Mouse (Mus musculus): ENCODE data around the gene Tia1. TPM values are rescaled to one million over a fixed set of nuclear protein-coding genes. Genes with fewer than 3 reads are reported as not detected.
A peak's percentile ranks its signal among the peaks of the same experiment; 100 is the strongest.

Tia1 gene
- polyA plus RNA-seq (2015; fragmentation: Nextera tagmentation; extraction: Ambion mirVana) = 313 and 356 TPM in 2 replicates

GRCm38 (mm10) chr6:86404100-86404861, at the start of gene Tia1:
TSS of gene Tia1 (plus strand) at chr6:86404219.
- H3K4me2 ChIP-seq (ENCODE audit: low read length) = peak within 1 kb of the TSS; percentile 86
- peak within 1 kb of the TSS; percentile 100 for H3K27ac ChIP-seq (ENCODE audit: low read length)
- peak within 1 kb of the TSS; percentile 83 for H3K4me3 ChIP-seq (ENCODE audit: low read depth, low read length)
- H3K9ac ChIP-seq (ENCODE audit: low read depth, low read length) = peak within 1 kb of the TSS; percentile 100
- no peaks in the 10 kb centered on the region for H3K36me3 ChIP-seq (ENCODE audit: control insufficient read depth, insufficient read depth, low read length)
- H3K4me1 ChIP-seq (ENCODE audit: control insufficient read depth, insufficient read depth, low read length) = peaks cover 18% of the 10 kb centered on the region
- no peaks in the 10 kb centered on the region for H3K9me3 ChIP-seq (replicated peaks; ENCODE audit: control insufficient read depth, low read length, poor library complexity, severe bottlenecking)
- 0% methylated on average over 61 of the region's 62 CpGs for WGBS
- ATAC-seq = peak; percentile 98
- H3K27me3 ChIP-seq (ENCODE audit: control insufficient read depth, insufficient read depth, low read depth, low read length) = no peaks in the 10 kb centered on the region

- 58% methylated on average over 3 of the region's 3 CpGs for WGBS
- Histone ChIP-seq H3K9ac (ENCODE audit: low read depth, low read length) (no peak overlapping the region), H3K36me3 (ENCODE audit: control insufficient read depth, insufficient read depth, low read length) (no peaks in the 10 kb centered on the region), H3K27me3 (ENCODE audit: control insufficient read depth, insufficient read depth, low read depth, low read length) (no peaks in the 10 kb centered on the region), H3K4me1 (ENCODE audit: control insufficient read depth, insufficient read depth, low read length) (no peaks in the 10 kb centered on the region), H3K4me3 (ENCODE audit: low read depth, low read length) (no peak overlapping the region), H3K27ac (ENCODE audit: low read length) (no peak overlapping the region), H3K4me2 (ENCODE audit: low read length) (no peak overlapping the region), H3K9me3 (replicated peaks; ENCODE audit: control insufficient read depth, low read length, poor library complexity, severe bottlenecking) (no peaks in the 10 kb centered on the region)
- no peak for ATAC-seq
These were observed 49.1 kb upstream of the Tia1 start for GRCm38 (mm10) chr6:86354948-86355347.

- Histone ChIP-seq H3K4me1 (ENCODE audit: control insufficient read depth, insufficient read depth, low read length) (no peaks in the 10 kb centered on the region), H3K36me3 (ENCODE audit: control insufficient read depth, insufficient read depth, low read length) (no peaks in the 10 kb centered on the region), H3K4me3 (ENCODE audit: low read depth, low read length) (no peak overlapping the region), H3K9ac (ENCODE audit: low read depth, low read length) (no peak overlapping the region), H3K4me2 (ENCODE audit: low read length) (no peak overlapping the region), H3K27me3 (ENCODE audit: control insufficient read depth, insufficient read depth, low read depth, low read length) (no peaks in the 10 kb centered on the region), H3K27ac (ENCODE audit: low read length) (no peak overlapping the region), H3K9me3 (replicated peaks; ENCODE audit: control insufficient read depth, low read length, poor library complexity, severe bottlenecking) (no peaks in the 10 kb centered on the region)
- WGBS = 80% methylated on average over 9 of the region's 9 CpGs
- no peak for ATAC-seq
These were observed 47.1 kb upstream of the Tia1 start for GRCm38 (mm10) chr6:86356956-86357355.

GRCm38 (mm10) chr6:86360691-86361090, 43.3 kb upstream of the Tia1 start:
- no peak overlapping the region for H3K27ac ChIP-seq (ENCODE audit: low read length)
- H3K27me3 ChIP-seq (ENCODE audit: control insufficient read depth, insufficient read depth, low read depth, low read length) = no peaks in the 10 kb centered on the region
- WGBS = 69% methylated on average over 7 of the region's 7 CpGs
- no peaks in the 10 kb centered on the region; the same call in 1 of the 2 replicates for H3K4me1 ChIP-seq (ENCODE audit: control insufficient read depth, insufficient read depth, low read length)
- H3K4me3 ChIP-seq (ENCODE audit: low read depth, low read length) = no peak overlapping the region
- no peak for ATAC-seq
- no peaks in the 10 kb centered on the region for H3K36me3 ChIP-seq (ENCODE audit: control insufficient read depth, insufficient read depth, low read length)
- no peak overlapping the region for H3K4me2 ChIP-seq (ENCODE audit: low read length)
- no peaks in the 10 kb centered on the region for H3K9me3 ChIP-seq (replicated peaks; ENCODE audit: control insufficient read depth, low read length, poor library complexity, severe bottlenecking)
- no peak overlapping the region for H3K9ac ChIP-seq (ENCODE audit: low read depth, low read length)

- Histone ChIP-seq H3K27ac (ENCODE audit: low read length) (no peak overlapping the region), H3K27me3 (ENCODE audit: control insufficient read depth, insufficient read depth, low read depth, low read length) (no peaks in the 10 kb centered on the region), H3K4me3 (ENCODE audit: low read depth, low read length) (no peak overlapping the region), H3K4me1 (ENCODE audit: control insufficient read depth, insufficient read depth, low read length) (peaks cover 4% of the 10 kb centered on the region), H3K9me3 (replicated peaks; ENCODE audit: control insufficient read depth, low read length, poor library complexity, severe bottlenecking) (no peaks in the 10 kb centered on the region), H3K36me3 (ENCODE audit: control insufficient read depth, insufficient read depth, low read length) (no peaks in the 10 kb centered on the region), H3K9ac (ENCODE audit: low read depth, low read length) (no peak overlapping the region), H3K4me2 (ENCODE audit: low read length) (no peak overlapping the region)
- no peak for ATAC-seq
- 93% methylated on average over 7 of the region's 7 CpGs for WGBS
These were observed 42.6 kb upstream of the Tia1 start for GRCm38 (mm10) chr6:86361373-86361772.

GRCm38 (mm10) chr6:86364442-86365141, 39.4 kb upstream of the Tia1 start:
- WGBS = 2% methylated on average over 17 of the region's 17 CpGs
- no peaks in the 10 kb centered on the region for H3K36me3 ChIP-seq (ENCODE audit: control insufficient read depth, insufficient read depth, low read length)
- peak overlapping the region; percentile 69 for H3K4me3 ChIP-seq (ENCODE audit: low read depth, low read length)
- peak; percentile 66 for ATAC-seq
- H3K4me1 ChIP-seq (ENCODE audit: control insufficient read depth, insufficient read depth, low read length) = peaks cover 12% of the 10 kb centered on the region
- no peaks in the 10 kb centered on the region for H3K9me3 ChIP-seq (replicated peaks; ENCODE audit: control insufficient read depth, low read length, poor library complexity, severe bottlenecking)
- no peaks in the 10 kb centered on the region for H3K27me3 ChIP-seq (ENCODE audit: control insufficient read depth, insufficient read depth, low read depth, low read length)
- H3K27ac ChIP-seq (ENCODE audit: low read length) = peak overlapping the region; percentile 89
- H3K4me2 ChIP-seq (ENCODE audit: low read length) = peak overlapping the region; percentile 95
- peak overlapping the region; percentile 84 for H3K9ac ChIP-seq (ENCODE audit: low read depth, low read length)

GRCm38 (mm10) chr6:86365371-86366124, 38.5 kb upstream of the Tia1 start, which contains the start of gene Fam136a:
TSS of gene Fam136a (plus strand) at chr6:86365646.
- no peaks in the 10 kb centered on the region for H3K27me3 ChIP-seq (ENCODE audit: control insufficient read depth, insufficient read depth, low read depth, low read length)
- H3K4me3 ChIP-seq (ENCODE audit: low read depth, low read length) = peak within 1 kb of the TSS; percentile 69
- H3K9me3 ChIP-seq (replicated peaks; ENCODE audit: control insufficient read depth, low read length, poor library complexity, severe bottlenecking) = no peaks in the 10 kb centered on the region
- WGBS = 0% methylated on average over 73 of the region's 76 CpGs
- no peaks in the 10 kb centered on the region for H3K36me3 ChIP-seq (ENCODE audit: control insufficient read depth, insufficient read depth, low read length)
- peak within 1 kb of the TSS; percentile 95 for H3K4me2 ChIP-seq (ENCODE audit: low read length)
- peak within 1 kb of the TSS; percentile 84 for H3K9ac ChIP-seq (ENCODE audit: low read depth, low read length)
- ATAC-seq = peak; percentile 92
- peak within 1 kb of the TSS; percentile 89 for H3K27ac ChIP-seq (ENCODE audit: low read length)
- H3K4me1 ChIP-seq (ENCODE audit: control insufficient read depth, insufficient read depth, low read length) = peaks cover 14% of the 10 kb centered on the region

GRCm38 (mm10) chr6:86366125-86366852, 37.7 kb upstream of the Tia1 start:
- Histone ChIP-seq H3K9ac (ENCODE audit: low read depth, low read length) (peak overlapping the region; percentile 84), H3K4me3 (ENCODE audit: low read depth, low read length) (peak overlapping the region; percentile 69), H3K27me3 (ENCODE audit: control insufficient read depth, insufficient read depth, low read depth, low read length) (no peaks in the 10 kb centered on the region), H3K36me3 (ENCODE audit: control insufficient read depth, insufficient read depth, low read length) (no peaks in the 10 kb centered on the region), H3K4me1 (ENCODE audit: control insufficient read depth, insufficient read depth, low read length) (peaks cover 18% of the 10 kb centered on the region), H3K27ac (ENCODE audit: low read length) (peak overlapping the region; percentile 89), H3K4me2 (ENCODE audit: low read length) (peak overlapping the region; percentile 95), H3K9me3 (replicated peaks; ENCODE audit: control insufficient read depth, low read length, poor library complexity, severe bottlenecking) (no peaks in the 10 kb centered on the region)
- WGBS = 41% methylated on average over 25 of the region's 25 CpGs
- peak; percentile 9 for ATAC-seq
